8 mouse cellular contexts compared by ENCODE assay signal in genomic region chr9:94738555-94739427, GRCm38 (mm10).
DNase-seq lines count a peak whose midpoint lies in the region; ATAC-seq lines count a peak whose summit lies in the region.

No protein-coding gene starts in this region.

- 46% methylated on average over 6 of the region's 6 CpGs for WGBS in forebrain, embryonic 12.5 days
- 43% methylated on average over 6 of the region's 6 CpGs for WGBS in midbrain, embryonic 13.5 days

- H3K9ac ChIP-seq in forebrain, embryonic 12.5 days: no peak overlapping the region
- no peak overlapping the region for H3K9ac ChIP-seq in midbrain, embryonic 13.5 days (replicated peaks)

- ATAC-seq in forebrain, embryonic 12.5 days (ENCODE audit: low FRiP score): peak; percentile 59
- peak; percentile 77 for ATAC-seq in midbrain, embryonic 13.5 days

- H3K4me3 ChIP-seq in forebrain, embryonic 12.5 days (replicated peaks): no peak overlapping the region
- no peak overlapping the region for H3K4me3 ChIP-seq in midbrain, embryonic 13.5 days (replicated peaks)

- H3K9me3 ChIP-seq in forebrain, embryonic 12.5 days: no peaks in the 10 kb centered on the region
- H3K9me3 ChIP-seq in midbrain, embryonic 13.5 days: no peaks in the 10 kb centered on the region

- H3K27me3 ChIP-seq in forebrain, embryonic 12.5 days: no peaks in the 10 kb centered on the region
- H3K27me3 ChIP-seq in midbrain, embryonic 13.5 days: no peaks in the 10 kb centered on the region

- peak; percentile 19 for DNase-seq in ovary, adult 18-20 months (ENCODE audit: low spot score)
- no peak for DNase-seq in ovary, postnatal 10 days (ENCODE audit: low spot score)
- DNase-seq in c-Kit-positive CD71-positive TER-119-negative erythroid progenitor cells, embryonic 14.5 days (ENCODE audit: low read depth): peak; percentile 32
- DNase-seq in induced T-regulatory cell, adult 2 months (ENCODE audit: low read depth): peak; percentile 83
- peak; percentile 27 to 68 for DNase-seq in left cerebral cortex, adult 9 months (ENCODE audit: low spot score in 2 of 2)
- DNase-seq in spleen, postnatal 36 days (ENCODE audit: low spot score in 2 of 2): peak; percentile 7 to 51

- peaks cover 3% of the 10 kb centered on the region; the same call in 1 of the 2 replicates for H3K4me1 ChIP-seq in forebrain, embryonic 12.5 days
- 0 out of 2 replicates have a peak, but pooled peaks cover 5% of the 10 kb centered on the region for H3K4me1 ChIP-seq in midbrain, embryonic 13.5 days (replicated peaks)

- H3K27ac ChIP-seq in forebrain, embryonic 12.5 days: no peak overlapping the region
- H3K27ac ChIP-seq in midbrain, embryonic 13.5 days: no peak overlapping the region

- H3K4me2 ChIP-seq in forebrain, embryonic 12.5 days: no peak overlapping the region
- no peak overlapping the region for H3K4me2 ChIP-seq in midbrain, embryonic 13.5 days (replicated peaks)

- H3K36me3 ChIP-seq in forebrain, embryonic 12.5 days (replicated peaks): no peaks in the 10 kb centered on the region
- no peaks in the 10 kb centered on the region for H3K36me3 ChIP-seq in midbrain, embryonic 13.5 days
